Mouse (Mus musculus) frontal cortex, postnatal 36 days (tissue): Measurements from ENCODE around the gene Tnfsfm13.
"Not testable (repeated sequence)": the region's sequence is repeated elsewhere in the genome, so short reads cannot be mapped to it uniquely, and the experiment has no call there.

Experiments
- DNase-seq, 2 experiments: peaks; one replicate each; pipeline ENCODE4 v3.0.0; 2022; ENCODE audit warnings: low spot score in 2 of 2

Tnfsfm13 gene

DNA sequence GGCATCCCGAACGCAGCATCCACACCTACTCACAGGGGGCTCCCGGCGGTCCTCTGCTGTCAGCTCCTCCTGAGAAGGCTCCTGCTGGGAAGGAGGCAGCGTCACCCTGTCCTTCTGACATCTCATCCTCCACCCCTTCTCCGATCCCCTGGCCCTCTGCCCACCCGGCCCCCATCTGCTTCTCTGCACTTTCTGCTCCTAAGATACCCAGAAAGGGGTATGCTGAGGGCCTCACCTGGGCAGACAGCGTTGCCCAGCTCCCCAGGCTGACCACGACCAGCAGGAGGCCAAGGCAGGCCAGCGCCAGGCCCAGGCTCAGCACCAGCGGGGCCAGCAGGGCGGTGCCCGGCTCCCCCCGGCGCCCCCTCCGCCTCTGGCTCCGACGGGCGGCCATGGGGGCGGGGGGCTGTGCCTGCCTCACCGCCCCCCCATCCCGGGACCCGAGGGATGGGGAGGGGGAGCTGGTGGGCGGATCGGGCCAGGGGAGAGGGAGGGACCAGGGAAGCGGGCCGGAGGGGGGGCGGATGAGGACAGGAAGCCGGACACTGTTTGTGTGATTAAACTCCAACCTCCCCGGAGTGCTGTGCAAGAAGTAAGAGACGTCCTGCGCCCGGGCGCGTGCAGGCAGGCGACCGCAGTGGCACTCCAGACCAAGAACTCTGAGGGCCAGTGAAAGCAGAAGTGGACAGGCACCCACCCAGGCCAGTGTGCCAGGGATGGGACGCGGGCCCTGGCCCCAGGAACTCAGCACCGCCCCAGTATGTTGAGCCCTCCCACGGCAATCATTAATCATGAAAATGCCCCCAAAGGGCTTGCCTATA lies at the start of gene Tnfsfm13, which contains the start of gene Tnfsf12:
Gene Tnfsfm13 (minus strand): TSS at position 738 of the 821 bp plus-strand sequence.
Gene Tnfsf12 (minus strand): TSS at position 489 of the 821 bp plus-strand sequence.
- DNase-seq = peak in 1 of 2 experiments; percentile 51

DNA sequence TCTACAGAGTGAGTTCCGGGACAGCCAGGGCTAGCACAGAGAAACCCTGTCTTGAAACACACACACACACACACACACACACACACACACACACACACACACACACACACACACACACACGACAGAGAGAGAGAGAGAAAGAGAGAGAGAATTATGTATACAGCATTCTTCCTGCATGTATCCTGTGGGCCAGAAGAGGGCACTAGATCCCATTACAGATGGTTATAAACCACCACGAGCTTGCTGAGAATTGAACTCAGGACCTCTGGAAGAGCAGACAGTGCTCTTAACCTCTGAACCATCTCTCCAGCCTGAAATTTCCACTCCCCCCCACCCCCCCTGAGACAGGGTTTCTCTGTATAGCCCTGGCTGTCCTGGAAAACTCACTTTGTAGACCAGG lies 35.5 kb upstream of the Tnfsfm13 start:
- DNase-seq = not testable (repeated sequence)

DNA sequence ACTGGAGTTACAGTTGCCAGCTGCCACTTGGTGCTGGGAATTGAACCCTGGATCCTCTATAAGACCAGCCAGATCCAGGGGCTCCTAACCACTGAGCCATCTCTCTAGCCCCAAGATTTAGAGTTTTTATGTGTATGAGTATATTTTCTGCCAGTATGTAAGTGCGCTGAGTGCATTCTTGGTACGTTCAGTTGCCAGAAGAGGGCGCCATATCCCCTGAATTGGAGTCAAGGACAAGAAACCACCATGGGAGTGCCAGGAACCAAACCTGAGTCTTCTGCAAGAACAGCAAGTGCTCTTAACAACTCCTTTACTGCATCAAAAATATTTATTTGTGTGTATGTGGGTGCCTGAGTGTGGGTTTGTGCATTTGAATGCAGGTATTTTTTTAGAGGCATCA lies 33.2 kb upstream of the Tnfsfm13 start:
- no peak for DNase-seq

DNA sequence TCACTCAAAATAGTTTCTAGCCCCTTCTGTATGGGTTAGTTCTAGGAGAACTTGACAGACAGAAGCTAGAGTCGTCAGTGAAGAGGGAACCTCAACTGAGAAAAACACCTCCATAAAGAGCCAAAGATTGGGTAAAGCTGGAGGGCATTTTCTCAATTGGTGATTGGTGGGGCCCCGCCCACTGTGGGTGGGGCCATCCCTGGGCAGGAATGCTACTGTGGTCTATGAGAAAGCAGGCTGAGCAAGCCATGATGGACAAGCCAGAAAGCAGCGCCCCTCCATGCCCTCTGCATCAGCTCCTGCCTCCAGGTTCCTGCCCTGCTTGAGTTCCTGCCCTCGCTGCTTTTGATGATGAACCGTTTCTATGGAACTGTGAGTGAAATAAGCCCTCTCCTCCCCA lies 30.1 kb upstream of the Tnfsfm13 start:
- DNase-seq = no peak

DNA sequence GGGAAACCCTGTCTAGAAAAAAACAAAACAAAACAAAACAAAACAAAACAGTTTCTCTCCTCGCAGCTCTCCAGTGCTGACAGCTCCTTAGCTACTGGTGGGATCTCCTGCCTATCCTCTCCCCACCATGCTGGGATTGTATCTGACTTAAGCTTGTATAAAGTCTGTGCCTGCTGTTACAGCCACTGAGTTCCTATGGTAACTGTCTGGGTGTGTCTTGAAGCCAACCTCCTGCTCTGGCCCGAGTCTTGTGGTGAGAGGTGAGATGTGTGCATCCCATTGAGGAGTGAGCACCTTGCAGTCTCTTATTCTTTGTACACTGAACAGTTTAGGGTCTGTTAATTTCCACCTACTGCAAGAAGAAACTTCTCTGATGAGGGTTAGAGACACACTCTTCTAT lies 27.2 kb upstream of the Tnfsfm13 start:
- DNase-seq = no peak

DNA sequence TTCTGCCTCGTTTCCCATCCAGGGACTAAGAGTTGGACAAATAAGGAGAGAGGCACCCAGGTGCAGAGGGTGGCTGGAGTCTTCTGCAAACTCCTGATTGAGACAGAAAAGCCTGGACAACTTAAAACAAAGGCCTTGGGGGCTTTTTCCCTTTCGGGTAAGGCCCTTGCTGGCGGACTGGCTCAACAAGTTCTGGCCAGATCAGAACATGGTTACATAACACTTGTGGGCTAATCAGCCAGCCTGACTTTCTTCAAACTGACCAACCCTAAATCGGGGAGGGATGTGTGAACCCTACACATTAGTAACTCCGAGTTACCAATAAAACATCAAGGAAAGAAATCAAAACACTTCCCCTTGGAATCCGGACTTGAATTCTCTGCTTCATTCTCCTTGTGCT lies 25.0 kb upstream of the Tnfsfm13 start:
- DNase-seq = no peak

DNA sequence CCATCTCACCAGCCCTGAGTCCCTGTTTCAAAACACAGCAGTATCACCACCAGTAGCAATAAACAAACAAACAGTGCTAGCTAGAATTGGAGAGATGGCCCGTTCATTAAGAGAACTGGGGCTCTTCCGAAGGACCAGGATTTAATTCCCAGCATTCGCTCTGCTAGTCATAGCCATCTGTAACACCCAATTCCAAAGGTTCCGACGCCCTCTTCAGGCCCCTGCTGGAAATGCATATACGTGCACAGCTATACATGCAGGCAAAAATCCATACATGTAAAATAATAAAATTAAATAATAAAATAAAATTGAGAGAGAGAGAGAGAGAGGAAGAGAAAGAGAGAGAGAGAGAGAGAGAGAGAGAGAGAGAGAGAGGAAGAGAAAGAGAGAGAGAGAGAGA lies 23.5 kb upstream of the Tnfsfm13 start:
- no peak for DNase-seq

DNA sequence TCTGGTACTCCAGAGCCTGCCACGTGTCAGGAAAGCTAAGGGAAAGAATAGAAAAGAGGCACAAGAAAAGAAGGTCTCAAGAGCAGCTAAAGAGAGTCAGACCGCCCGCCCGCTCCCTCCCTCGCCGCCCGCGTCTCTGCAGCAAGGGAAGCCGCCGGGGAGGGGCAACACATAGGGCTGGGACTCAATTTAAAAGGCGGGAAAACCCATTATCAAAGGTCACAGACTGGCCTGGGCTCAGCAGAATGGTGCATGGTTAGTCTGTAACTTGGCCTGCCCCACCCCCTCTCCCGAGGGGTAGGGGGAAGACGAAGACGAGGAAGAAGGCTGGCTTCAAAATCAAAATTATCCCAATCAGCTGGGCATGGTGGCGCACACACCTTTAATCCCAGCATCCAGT lies 22.8 kb upstream of the Tnfsfm13 start:
- no peak for DNase-seq

DNA sequence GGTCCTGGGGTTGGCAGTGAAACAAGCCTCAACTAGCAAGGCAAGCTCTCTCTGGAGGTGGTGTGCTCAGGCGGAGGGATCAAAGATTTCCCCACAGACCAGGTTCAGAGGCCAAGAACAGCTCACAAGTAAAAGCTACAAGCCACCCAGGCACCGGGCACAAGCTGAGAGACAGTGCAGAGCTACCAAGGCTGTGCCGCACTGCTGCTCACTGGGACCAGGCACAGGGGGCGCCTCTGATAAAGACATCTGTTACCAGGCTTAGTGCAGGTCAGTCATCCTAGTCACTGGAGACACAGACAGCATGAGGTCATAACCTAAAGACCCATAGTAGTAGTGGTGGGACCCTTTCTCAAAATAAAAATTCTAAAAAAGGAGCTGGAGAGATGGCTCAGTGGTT lies 21.1 kb upstream of the Tnfsfm13 start:
- DNase-seq = no peak

DNA sequence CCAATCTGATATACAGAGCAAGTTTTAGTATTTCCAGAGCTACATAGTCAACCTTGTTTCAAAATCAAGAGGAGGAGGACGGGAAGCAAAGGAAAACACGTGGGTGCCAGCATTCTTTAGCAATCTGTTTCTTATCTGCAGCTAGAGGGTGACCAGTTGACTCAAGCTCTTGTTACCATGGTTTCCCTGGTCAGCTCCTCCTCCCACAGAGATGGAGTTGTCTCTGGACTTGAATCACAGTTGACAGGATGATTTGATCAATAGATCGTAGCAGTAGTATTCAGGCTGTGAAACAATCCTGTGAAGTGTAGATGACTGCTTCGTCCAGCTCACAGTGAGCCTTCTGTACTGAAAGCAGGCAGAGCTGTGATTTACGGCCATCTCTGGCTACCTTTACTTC lies 20.0 kb upstream of the Tnfsfm13 start:
- DNase-seq = peak in 1 of 2 experiments; percentile 25

DNA sequence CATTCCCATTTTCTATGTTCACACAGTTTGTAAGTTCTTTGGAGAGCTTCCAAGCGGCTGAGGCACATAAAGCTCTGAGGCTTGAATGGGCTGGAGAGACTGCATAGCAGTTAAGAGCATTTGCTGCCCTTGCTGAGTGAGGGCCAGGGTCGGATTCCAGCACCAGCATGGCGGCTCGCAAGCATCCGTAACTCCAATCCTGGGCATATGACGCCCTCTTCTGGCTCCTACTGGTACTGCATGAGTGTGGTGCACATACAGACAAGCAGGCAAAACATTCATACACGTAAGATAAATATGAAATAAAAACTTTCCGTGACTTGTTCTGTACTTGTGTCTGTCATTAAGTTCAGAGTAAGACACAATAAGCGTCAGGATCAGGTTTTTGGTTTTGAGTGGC lies 19.6 kb upstream of the Tnfsfm13 start:
- no peak for DNase-seq

DNA sequence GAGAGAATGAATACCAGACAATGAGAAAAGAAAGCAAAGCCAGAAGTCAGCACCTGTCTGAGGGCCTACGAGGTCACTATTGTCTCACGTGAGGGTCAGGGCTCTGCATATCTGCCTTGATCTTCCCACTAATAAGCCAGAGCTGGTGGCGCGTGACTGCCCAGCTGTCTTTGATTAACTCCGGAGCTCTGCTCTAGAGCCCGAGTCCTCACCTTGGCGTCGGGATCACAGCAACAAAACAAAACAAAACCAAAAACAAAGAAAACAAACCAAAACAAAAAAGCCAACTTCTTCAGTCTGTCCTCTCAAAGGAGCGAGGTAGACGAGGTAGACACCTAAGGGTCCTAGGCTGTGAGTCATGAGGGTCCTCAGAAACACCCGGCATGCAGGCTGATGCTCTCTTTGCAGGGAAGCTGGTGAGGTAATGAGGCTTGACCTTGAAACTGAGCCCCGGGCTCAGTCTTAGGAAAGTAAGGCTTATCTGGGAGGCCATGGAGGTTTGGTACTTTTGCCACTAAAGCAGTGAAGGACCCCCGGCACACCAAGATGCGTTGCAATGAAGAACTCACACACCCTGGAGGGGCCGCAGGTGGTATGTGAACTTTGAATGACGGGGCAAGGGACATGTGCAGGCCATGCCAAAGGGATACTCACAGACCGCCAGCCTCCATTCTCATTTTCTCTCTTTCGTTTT lies 18.9 kb upstream of the Tnfsfm13 start:
- no peak for DNase-seq

DNA sequence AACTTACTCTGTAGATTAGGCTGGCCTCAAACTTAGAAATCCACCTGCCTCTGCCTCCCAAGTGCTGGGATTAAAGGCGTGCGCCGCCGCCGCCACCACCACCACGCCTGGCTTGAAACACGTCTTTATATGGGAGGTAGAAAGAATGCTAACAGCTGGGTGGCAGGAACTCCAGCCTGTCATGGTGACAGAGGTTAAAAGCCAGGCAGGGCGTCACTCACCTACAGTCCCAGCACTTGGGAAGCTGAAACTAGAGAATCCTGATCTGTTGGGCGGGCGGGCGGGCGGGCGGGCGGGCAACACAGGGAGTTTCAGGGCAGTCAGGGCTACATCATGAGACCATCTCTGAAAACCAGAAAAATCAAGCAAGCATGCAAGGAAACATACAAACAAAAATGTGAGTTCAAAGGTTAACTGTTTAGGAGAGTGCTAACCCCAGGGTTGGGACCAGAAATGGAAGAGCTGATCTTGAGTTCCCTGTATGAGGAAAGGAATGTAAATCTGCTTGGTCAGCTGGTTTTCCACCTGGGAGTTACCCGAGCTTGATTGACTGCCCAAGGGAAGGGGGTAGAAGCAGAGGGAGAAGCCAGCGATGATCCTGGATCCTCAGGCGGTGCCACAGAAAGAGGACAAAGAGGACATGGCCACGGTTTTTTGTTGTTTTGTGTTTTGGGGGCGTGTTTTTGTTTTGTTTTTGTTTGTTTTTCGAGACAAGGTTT lies 17.2 kb upstream of the Tnfsfm13 start:
- DNase-seq = no peak

DNA sequence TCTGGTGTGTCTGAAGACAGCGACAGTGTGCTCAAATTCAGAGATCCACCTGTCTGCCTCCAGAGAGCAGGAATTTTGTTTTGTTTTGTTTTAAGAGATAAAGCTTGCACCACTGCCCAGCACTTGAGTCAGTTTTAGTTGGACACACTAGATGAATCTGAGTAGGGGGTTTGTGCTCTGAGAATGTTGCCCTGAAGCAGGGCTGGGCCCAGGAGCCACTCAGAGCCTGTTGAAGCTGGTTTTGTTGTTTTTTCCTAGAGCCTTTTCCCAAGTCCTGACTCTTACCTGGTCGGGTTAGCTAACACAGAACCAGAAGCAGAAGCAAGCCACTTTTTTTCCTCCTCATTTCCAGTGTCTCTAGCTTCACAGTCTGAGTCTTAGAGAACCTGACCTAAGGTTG lies 15.2 kb upstream of the Tnfsfm13 start:
- DNase-seq = no peak

DNA sequence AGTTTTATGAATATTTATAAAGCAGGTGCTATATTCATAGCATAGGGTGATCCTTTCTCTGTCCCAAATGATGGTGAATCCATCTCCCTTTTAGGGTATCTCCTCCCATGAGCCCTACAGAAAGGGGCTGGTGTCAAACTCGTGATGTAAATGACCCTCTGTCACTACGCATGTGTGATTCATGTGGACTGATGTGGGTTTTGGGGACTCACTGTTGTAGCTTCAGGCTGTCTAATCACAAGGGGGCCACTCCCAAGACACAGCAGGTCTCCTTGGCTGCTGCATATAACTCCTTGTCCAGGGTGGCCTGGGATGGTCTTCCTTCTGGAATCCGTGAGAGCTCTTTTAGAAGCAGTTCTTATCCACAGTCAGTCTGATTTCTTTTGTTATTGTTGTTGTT lies 14.6 kb upstream of the Tnfsfm13 start:
- DNase-seq = no peak

DNA sequence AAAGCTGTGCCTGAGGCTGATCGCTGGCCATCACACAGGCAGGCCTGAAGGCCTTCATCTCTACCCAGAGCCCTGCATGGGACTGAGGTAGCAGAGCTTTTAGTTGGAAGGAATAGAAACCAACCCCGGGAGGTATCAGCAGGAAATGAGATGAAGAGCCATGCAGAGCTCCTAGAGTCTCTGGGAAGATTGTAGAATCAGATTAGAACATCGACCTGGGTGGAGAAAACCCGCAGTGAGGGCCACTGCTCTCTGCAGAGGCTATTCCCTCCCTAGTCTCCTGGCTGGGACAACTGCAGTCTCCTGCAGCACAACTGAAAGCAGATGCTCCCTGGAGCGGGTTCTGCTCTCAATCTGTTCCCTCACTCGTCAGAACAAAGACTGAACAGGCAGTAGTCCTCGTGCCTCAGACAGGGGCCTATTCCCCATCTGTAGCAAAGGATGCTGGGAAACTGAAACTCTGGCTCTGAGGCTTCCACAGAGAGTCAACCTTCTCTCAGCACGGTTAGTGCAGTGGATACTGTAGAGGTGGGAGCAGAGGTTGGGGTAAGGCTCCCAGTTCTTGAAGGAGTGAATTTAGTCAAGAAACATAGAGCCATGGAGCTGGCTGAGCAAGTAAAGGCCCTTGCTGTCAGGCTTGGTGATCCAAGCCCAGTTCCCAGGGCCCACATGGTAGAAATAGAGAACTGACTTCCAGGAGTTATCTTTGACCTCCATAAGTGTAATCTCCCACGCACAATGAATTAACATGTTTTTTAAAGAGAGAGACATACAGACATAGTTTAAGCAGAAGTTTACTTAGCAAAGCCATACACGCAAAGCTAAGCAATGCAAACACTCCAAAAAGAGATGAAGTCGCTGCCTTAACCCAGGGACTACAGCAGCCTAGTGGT lies 13.9 kb upstream of the Tnfsfm13 start:
- DNase-seq = no peak

DNA sequence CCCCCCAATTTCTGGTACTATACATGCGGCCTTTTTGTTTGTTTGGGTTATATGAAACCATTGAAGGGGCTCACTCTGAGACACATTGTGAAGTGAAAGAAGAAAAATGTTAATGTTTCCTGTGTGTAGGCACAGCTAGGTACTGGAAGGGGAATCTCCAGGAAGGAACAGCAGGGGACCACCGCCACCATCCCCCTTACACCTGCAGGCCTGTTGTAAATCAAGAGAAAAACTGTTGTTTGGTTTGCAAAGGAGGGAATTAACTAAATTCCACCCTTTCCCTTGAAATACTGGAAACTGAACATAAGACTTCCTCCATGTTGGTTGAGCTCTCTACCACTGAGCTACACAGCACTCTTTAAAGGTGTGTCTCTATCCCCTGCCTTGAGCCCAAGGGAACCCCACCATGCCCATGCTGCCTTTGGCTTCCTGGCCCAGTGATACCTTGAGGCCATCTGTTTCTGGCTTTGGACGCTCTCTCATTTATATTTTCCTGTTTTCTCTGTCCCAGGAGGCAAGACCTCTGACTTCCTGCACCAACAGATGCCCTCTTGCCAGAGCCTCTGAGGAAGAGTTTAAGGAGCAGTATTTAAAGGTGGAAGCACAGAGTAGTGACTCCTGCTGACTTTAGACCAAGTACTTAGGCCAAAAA lies 12.8 kb upstream of the Tnfsfm13 start:
- no peak for DNase-seq

DNA sequence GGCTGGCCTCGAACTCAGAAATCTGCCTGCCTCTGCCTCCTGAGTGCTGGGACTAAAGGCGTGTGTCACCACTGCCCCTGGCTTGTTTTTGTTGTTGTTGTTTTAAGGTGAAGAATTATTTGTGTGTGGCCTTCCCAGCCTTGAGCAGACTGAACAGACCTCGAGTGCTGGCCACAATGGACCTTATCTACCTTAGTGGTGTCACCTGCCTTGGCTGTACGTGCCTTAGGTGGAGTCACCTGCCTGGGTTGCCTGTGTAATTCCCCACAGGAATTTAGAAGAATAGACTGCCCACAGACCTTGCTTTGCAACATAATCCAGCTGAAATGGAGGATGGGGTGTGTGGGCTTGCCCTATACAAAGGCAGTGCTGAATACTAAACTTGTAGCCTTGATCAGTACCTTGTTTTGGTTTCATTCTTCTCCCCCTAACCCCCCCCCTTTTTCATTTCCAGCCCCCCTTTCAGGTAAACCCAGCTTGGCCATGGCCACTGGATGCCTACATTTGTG lies 12.0 kb upstream of the Tnfsfm13 start:
- DNase-seq = no peak

DNA sequence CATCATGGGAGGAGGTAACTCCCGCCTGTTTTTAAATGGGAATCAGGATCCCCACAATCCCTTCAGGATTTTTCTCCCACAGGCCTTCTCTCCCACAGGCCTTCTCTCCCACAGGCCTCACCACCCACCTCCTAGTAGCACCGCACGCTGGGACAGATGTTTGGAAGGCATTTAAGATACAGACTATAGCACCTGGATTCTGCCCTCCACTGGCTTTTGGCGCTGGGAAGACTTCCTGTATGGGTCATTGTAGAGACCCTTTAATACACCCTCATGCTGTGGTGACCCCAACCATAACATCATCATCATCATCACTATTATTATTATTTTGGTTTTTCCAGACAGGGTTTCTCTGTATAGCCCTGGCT lies 11.6 kb upstream of the Tnfsfm13 start:
- DNase-seq = no peak

DNA sequence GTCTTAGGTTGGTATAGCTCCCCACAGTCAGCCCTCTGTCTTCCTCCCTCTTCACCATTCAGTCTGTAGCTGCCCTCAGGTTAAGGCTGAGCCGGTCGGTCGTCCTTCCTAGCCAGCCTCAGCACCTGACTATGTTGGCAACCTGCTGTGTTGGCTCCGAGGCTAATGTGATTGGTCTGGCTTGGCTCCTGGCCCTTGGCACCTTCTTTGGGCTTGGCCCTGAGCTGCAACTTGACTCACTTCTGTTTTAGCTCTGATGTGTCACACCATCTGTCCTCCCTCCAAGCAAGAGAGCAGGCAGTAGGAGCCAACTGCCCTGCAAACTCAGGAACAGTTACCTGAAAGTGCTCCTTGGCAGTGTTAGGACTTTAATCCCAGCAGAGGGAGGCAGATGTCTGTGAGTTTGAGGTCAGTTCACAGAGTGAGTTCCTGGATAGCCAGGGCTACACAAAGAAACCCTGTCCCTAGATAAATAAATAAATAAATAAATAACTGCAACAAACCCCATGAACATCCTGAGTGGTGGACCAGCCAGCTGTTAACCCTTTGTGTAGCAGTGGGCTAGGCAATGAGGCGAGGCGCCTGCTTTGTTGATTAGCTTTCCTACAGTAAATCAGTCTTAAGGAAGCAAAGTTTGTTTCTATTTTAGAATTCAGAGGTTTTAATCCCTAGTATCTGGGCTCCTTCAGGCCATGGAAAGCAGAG lies 11.0 kb upstream of the Tnfsfm13 start:
- DNase-seq = peak in 1 of 2 experiments; percentile 36
